Mouse (Mus musculus): ENCODE data around the gene Gm17783.
"Not testable (repeated sequence)": the region's sequence is repeated elsewhere in the genome, so short reads cannot be mapped to it uniquely, and the experiment has no call there.

DNA sequence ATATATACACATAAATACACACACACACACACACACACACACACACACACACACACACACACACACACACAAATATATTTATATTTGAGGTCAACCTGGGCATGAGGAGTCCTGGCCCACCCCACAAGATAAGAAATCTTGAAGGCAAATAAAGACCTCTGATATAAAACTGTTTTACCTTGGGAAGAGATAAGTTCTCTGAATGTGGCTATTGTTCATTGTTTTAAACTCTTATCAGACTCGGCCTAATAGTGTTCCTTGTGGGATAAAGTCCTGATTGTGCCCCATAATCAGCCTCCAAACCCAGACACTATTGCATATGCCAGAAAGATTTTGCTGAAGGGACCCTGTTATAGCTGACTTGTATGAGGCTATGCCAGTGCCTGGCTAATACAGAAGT is 6.5 kb upstream of the Gm17783 start:
- TF ChIP-seq CTCF (IDR thresholded peaks at IDR 0.05); EP300 (IDR thresholded peaks at IDR 0.05; ENCODE audit: insufficient read depth, low read depth, low read length): not testable (repeated sequence)
